Mouse (Mus musculus) neural tube, embryonic 12.5 days (tissue): ENCODE data around the gene Ntm. TPM values are rescaled to one million over a fixed set of nuclear protein-coding genes. Genes with fewer than 3 reads are reported as not detected.

Experiments
- ATAC-seq: fragments of 200-750 bp; cut with Nextera tagmentation; 2 replicates; pipeline ENCODE4 v1.8.0; 2017; ENCODE audit warnings: low read depth, mild to moderate bottlenecking, moderate TSS enrichment, moderate library complexity; ENCODE audit not compliant: low FRiP score
- H3K27ac ChIP-seq: fragments of 300-500 bp; sonication (generic); 2 replicates; pipeline ENCODE4 v1.5.1; 2016
- H3K27me3 ChIP-seq: fragments of 300-500 bp; sonication (generic); replicated peaks from 2 replicates; pipeline ENCODE4 v1.6.1; 2016; ENCODE audit warnings: mild to moderate bottlenecking
- H3K36me3 ChIP-seq: fragments of 300-500 bp; sonication (generic); 2 replicates; pipeline ENCODE4 v1.6.1; 2016; ENCODE audit warnings: mild to moderate bottlenecking
- H3K4me1 ChIP-seq: fragments of 300-500 bp; sonication (generic); 2 replicates; pipeline ENCODE4 v1.6.1; 2016
- H3K4me2 ChIP-seq: fragments of 300-500 bp; sonication (generic); replicated peaks from 2 replicates; pipeline ENCODE4 v1.6.1; 2016; ENCODE audit warnings: mild to moderate bottlenecking
- H3K4me3 ChIP-seq: fragments of 300-500 bp; sonication (generic); 2 replicates; pipeline ENCODE4 v1.5.1; 2016
- H3K9ac ChIP-seq: fragments of 300-500 bp; sonication (generic); 2 replicates; pipeline ENCODE4 v1.6.1; 2016; ENCODE audit warnings: mild to moderate bottlenecking
- H3K9me3 ChIP-seq: fragments of 300-500 bp; sonication (generic); 2 replicates; pipeline ENCODE4 v1.6.1; 2016; ENCODE audit warnings: mild to moderate bottlenecking
- WGBS: fragments of 180-500 bp; shearing (Covaris S2); methylation state at CpG from one replicate; pipeline ENCODE4 v1.1.7; 2016; 5-methylcytosine and 5-hydroxymethylcytosine counted together
- polyA plus RNA-seq: library from polyadenylated mRNA; unstranded; fragments of >200 nt; fragmentation: Nextera tagmentation; extraction: Ambion mirVana; gene quantifications from 2 replicates; pipeline ENCODE4 v1.2.1, GENCODE M21; 2016

The Ntm gene
- polyA plus RNA-seq, 1 experiment from 2014 or later: 68.6 TPM

DNA sequence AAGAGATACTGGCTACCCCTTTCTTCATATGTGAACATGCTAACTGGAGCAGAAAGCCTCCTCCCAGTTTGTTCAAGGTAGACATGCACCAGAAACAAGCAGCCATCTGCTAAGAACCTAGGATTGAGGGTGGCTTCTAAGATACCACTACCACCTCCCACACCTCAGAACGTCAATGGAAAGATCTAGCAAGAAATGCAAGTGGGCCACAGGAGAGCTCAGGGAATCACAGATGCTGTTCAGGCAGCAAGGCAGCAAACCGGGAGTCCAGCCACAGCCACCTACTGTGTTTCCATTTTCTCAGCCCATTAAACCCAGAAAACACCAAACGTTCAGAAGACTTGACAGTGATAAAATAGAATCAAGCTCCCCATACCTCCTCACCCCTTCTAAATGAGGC lies 85.4 kb downstream of the Ntm start:
- Histone ChIP-seq H3K27me3 (no peaks in the 10 kb centered on the region), H3K4me2 (no peak overlapping the region), H3K36me3 (no peaks in the 10 kb centered on the region), H3K9ac (no peak overlapping the region), H3K27ac (no peak overlapping the region), H3K9me3 (no peaks in the 10 kb centered on the region), H3K4me1 (no peaks in the 10 kb centered on the region), H3K4me3 (no peak overlapping the region)
- no peak for ATAC-seq
- WGBS: 63% methylated on average over 3 of the region's 3 CpGs

DNA sequence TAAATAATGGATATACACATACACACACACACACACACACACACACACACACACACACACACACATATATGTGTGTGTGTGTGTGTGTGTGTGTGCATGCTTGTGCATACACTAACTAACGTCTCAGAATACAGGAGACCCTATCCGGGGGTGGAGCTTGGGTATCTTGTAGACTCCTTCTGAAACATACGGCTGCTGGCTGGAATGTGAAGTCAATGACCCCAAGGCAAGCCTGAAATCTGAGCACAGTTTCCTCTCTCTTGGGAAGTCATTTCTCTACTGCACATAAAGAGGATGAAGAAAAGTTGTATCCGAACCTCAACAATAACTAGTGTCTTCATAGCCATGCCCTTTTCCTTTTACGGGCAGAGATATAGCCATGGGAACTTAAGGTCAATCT lies 95.2 kb downstream of the Ntm start:
- H3K27me3 ChIP-seq: no peaks in the 10 kb centered on the region
- no peak overlapping the region for H3K27ac ChIP-seq
- H3K4me2 ChIP-seq: no peak overlapping the region
- WGBS: 62% methylated on average over 5 of the region's 5 CpGs
- H3K4me1 ChIP-seq: peaks cover 34% of the 10 kb centered on the region
- H3K36me3 ChIP-seq: no peaks in the 10 kb centered on the region
- H3K4me3 ChIP-seq: no peak overlapping the region
- no peak for ATAC-seq
- H3K9me3 ChIP-seq: no peaks in the 10 kb centered on the region
- H3K9ac ChIP-seq: no peak overlapping the region

DNA sequence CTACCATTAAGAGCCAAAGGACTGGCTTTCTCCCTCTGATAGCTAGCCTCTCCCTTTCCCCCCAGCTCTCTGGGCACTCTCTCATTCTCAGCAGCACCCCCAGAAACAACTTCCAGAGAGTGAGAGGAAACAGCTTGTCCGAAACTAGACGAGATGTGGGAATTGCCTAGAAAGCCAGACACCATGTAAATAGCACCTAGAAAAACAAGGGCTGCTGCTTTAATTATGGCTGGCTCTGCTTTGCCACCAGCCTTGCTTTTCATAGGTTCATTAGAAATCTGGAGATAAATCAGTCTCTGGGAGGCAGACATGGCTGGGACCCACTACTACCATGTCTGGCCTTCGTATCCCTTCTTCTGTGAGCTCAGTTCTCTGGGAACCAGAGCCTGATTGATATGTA lies 96.1 kb downstream of the Ntm start:
- H3K9me3 ChIP-seq: no peaks in the 10 kb centered on the region
- peaks cover 34% of the 10 kb centered on the region for H3K4me1 ChIP-seq
- no peak for ATAC-seq
- no peak overlapping the region for H3K4me3 ChIP-seq
- H3K27me3 ChIP-seq: no peaks in the 10 kb centered on the region
- WGBS: 31% methylated on average over 3 of the region's 3 CpGs
- H3K4me2 ChIP-seq: no peak overlapping the region
- H3K9ac ChIP-seq: no peak overlapping the region
- H3K27ac ChIP-seq: no peak overlapping the region
- H3K36me3 ChIP-seq: no peaks in the 10 kb centered on the region

DNA sequence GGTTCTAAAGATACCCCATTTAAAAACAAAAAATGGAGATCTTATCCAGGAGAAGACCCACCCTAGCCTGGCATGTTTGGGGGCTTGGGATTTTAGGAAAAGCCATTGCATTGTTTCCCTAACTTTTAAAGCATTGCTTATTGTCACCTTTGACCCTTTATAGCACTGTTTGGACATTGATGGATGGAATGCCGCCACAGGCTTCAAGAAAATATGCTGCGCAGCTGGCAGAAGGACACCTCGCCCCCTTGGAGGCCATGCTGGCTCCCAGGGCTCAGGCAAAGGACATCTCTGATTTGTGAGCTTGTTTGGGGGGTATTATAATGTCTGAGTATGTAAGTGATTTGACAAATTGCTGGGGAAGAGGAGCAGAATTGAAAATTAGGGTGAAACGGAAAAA lies 96.8 kb downstream of the Ntm start:
- no peak for ATAC-seq
- Histone ChIP-seq H3K4me2 (no peak overlapping the region), H3K27ac (no peak overlapping the region), H3K4me1 (peaks cover 34% of the 10 kb centered on the region), H3K36me3 (no peaks in the 10 kb centered on the region), H3K4me3 (no peak overlapping the region), H3K9ac (no peak overlapping the region), H3K27me3 (no peaks in the 10 kb centered on the region), H3K9me3 (no peaks in the 10 kb centered on the region)
- WGBS: 9% methylated on average over 4 of the region's 4 CpGs

DNA sequence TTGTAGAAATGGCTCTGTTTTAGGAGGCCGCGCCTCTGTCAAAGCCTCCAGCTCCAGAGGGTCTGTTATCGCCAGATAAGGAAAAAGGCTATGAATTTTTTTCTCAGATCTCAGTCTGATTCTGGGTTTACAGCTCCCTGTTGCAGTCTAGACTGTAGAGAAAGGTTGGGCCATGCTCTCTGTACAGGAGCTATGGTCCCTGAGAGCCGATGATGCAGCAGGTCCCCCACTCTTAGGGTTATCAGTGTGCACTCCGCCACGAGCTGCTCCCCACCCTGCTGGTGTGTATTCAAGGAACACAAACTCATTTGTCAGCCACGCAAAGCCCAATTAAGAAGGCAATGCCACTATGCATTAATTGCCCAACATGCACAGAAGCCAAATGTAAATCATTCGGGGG lies 97.4 kb downstream of the Ntm start:
- peak; percentile 57; the same call in 1 of the 2 replicates for ATAC-seq
- Histone ChIP-seq H3K27me3 (no peaks in the 10 kb centered on the region), H3K4me3 (no peak overlapping the region), H3K4me2 (no peak overlapping the region), H3K4me1 (peaks cover 34% of the 10 kb centered on the region), H3K9me3 (no peaks in the 10 kb centered on the region), H3K9ac (no peak overlapping the region), H3K36me3 (no peaks in the 10 kb centered on the region), H3K27ac (0 out of 2 replicates have a peak overlapping the region, but pooled peaks have one; percentile 20)
- WGBS: 40% methylated on average over 8 of the region's 8 CpGs

DNA sequence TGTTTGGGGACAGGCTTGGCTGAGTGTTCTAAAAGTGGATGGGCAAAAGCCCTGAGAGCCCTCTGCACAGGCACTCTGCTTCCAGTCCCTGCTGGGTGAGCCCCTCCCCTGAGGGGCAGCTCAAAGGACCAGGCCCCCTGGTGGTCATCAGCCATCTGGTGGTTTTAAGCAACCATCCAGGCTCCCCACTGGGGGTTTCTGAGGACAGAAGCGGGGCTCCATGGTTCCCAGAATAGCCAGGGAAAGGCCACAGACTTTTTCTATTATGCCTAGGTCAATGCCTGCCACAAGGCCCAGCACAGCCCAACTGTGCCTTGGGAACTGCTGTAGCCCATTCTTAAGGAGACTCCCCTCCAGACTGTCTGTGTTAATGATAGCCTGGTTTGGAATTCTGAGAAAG lies 98.1 kb downstream of the Ntm start:
- no peak overlapping the region for H3K9ac ChIP-seq
- peak overlapping the region; percentile 14; the same call in 1 of the 2 replicates for H3K4me2 ChIP-seq
- H3K36me3 ChIP-seq: no peaks in the 10 kb centered on the region
- 7% methylated on average over 1 of the region's 1 CpGs for WGBS
- no peak overlapping the region for H3K4me3 ChIP-seq
- H3K27ac ChIP-seq: no peak overlapping the region
- H3K27me3 ChIP-seq: no peaks in the 10 kb centered on the region
- H3K9me3 ChIP-seq: no peaks in the 10 kb centered on the region
- peaks cover 34% of the 10 kb centered on the region for H3K4me1 ChIP-seq
- peak; percentile 64 for ATAC-seq

DNA sequence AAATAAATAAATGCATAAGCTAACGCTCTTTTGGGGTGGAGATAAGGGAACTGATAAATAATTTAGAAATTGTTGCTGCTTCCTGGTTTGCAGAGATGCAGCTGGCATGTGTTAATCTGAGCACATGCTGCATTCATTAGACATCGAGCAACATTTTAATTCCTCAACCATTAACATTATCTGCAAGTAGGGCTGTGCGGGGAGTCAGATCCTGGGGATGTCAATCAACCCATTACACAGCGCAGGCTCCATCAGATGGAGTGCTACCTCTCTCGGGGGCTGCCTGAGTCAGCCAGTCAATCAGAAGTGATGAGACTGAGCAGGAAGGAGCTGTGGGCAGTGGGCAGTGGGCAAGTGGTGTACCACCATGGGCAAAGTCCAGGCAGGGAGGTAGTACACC lies 100.5 kb downstream of the Ntm start:
- H3K4me1 ChIP-seq: peaks cover 30% of the 10 kb centered on the region
- WGBS: 56% methylated on average over 5 of the region's 5 CpGs

DNA sequence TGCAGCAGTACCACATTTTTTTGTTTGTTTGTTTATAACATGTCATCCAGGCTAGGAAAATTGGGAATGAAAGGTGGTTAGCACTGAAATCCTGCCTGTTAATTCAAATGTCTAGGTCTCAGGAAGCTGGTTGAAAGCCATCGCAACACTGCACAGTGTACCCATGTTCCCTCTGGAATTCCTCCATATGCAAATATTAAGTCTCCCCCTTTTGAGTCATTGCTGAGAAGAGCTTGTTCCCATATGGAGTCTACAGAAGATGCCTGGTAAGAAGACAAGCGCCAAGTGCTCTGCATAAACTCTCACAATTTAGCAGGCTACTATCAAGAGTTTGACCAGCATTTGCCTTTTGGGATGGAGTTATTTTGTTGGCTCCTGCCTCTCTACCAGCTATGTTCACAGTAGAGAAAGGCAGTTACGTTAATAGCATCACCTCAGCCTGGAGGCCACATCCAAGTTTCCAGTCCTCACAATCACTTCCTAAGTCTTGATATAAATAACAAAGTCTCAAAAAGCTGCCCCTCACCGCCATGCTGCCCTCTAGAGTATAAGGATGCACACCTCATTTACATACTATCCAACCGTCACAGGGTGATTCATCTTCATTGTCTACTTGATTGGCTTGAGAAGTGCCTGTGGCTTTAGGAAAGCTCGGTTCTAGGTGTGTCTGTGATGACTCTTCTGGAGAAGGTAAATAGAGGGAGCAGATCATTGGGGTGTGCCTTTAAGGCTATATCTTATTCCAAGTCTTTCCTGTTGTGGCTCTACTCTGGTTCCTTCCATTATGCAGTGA lies 103.5 kb downstream of the Ntm start:
- 86% methylated on average over 6 of the region's 6 CpGs for WGBS
- Histone ChIP-seq H3K4me1 (peaks cover 2% of the 10 kb centered on the region), H3K36me3 (no peaks in the 10 kb centered on the region), H3K9me3 (no peaks in the 10 kb centered on the region), H3K27me3 (no peaks in the 10 kb centered on the region), H3K9ac (no peak overlapping the region), H3K4me2 (no peak overlapping the region), H3K27ac (no peak overlapping the region), H3K4me3 (no peak overlapping the region)
- ATAC-seq: no peak

More for the DNA sequence above, 100.5 kb downstream of the Ntm start:
- Histone ChIP-seq H3K4me2 (no peak overlapping the region), H3K27me3 (no peaks in the 10 kb centered on the region), H3K9ac (no peak overlapping the region), H3K36me3 (no peaks in the 10 kb centered on the region), H3K27ac (no peak overlapping the region), H3K9me3 (no peaks in the 10 kb centered on the region), H3K4me3 (no peak overlapping the region)
- ATAC-seq: no peak

DNA sequence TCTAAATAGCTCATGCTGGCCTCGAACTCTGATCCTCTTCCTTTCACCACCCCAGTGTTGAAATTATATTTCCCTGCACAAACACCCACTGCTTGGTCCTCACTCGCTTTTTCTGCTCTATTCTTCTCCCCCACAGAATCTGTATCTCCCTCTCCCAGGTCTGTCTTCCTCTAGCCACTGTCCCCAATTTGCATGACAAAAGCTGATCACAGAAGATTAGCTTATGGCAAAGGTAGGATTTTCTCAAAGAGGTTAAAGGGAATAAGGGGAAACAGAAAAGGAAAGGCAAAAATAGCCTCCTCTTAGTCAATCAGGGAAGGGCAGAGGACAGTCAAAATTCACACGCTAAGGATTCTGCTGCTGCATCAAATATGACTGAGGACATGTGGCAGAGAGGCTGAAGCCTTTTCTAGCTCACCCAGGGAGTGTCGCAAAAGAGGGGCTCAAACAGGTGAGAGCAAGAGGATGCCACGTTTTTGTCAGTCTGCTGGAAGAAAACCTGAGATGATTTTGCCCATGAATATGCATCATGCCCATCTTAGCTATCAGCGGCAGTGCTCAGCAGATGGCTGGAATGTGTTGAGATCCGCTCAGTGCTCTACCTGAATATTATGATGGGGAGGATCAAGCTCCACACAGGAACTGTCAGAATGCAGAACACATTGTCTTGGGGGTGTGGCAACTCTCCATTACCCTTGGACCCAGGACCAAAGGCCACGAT lies 114.0 kb downstream of the Ntm start:
- 52% methylated on average over 8 of the region's 8 CpGs for WGBS
- H3K9ac ChIP-seq: no peak overlapping the region
- no peaks in the 10 kb centered on the region for H3K9me3 ChIP-seq
- H3K27me3 ChIP-seq: no peaks in the 10 kb centered on the region
- no peak overlapping the region for H3K4me3 ChIP-seq
- H3K4me1 ChIP-seq: no peaks in the 10 kb centered on the region
- H3K27ac ChIP-seq: no peak overlapping the region
- H3K36me3 ChIP-seq: no peaks in the 10 kb centered on the region
- ATAC-seq: no peak
- no peak overlapping the region for H3K4me2 ChIP-seq

DNA sequence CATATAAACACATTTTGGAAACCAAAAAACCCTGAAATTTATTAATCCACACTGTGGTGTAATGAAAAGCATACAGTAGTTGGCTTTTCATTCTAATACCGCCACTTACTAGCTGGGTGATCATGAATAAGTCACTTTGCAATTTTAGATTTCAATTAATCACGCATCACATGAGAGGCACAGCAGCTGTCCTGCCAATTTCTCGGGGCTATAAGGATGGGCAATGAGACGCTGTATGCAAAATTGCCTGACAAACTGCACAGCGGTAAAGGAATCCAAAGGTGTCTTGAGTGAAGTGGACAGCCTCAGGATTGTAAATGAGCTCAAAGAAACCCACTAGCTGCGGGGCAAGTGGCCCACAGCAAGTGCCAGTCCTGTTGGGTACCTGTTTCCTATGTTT lies 125.6 kb downstream of the Ntm start:
- WGBS: 64% methylated on average over 6 of the region's 6 CpGs

DNA sequence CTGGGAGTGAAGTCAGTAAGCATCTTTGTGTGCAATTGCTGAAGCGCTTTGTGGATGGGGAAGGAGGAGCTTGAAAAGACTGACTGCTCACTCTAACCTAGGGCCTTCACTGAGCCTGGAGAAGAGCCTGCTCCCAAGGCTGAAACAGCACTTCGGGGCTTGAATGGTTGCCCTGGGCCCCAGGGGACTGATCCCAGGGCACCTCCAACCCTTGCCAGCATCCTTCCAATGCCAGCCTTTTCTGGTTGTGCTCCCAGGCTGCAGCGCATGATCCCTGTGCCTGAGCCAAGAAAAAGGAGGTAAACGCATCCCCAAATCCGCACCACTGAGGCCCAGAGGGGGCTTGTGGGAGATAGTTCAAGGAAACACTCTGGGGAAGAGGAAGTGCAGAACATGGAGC lies 128.0 kb downstream of the Ntm start:
- H3K9me3 ChIP-seq: no peaks in the 10 kb centered on the region
- 78% methylated on average over 5 of the region's 5 CpGs for WGBS
- H3K36me3 ChIP-seq: no peaks in the 10 kb centered on the region
- peaks cover 35% of the 10 kb centered on the region for H3K4me1 ChIP-seq
- no peak overlapping the region for H3K4me3 ChIP-seq
- H3K27me3 ChIP-seq: no peaks in the 10 kb centered on the region
- no peak for ATAC-seq
- H3K27ac ChIP-seq: no peak overlapping the region
- no peak overlapping the region for H3K4me2 ChIP-seq
- H3K9ac ChIP-seq: no peak overlapping the region

More for the DNA sequence above, 125.6 kb downstream of the Ntm start:
- Histone ChIP-seq H3K4me1 (peaks cover 27% of the 10 kb centered on the region), H3K9ac (no peak overlapping the region), H3K27ac (no peak overlapping the region), H3K27me3 (no peaks in the 10 kb centered on the region), H3K36me3 (no peaks in the 10 kb centered on the region), H3K9me3 (no peaks in the 10 kb centered on the region), H3K4me3 (no peak overlapping the region), H3K4me2 (no peak overlapping the region)
- no peak for ATAC-seq

DNA sequence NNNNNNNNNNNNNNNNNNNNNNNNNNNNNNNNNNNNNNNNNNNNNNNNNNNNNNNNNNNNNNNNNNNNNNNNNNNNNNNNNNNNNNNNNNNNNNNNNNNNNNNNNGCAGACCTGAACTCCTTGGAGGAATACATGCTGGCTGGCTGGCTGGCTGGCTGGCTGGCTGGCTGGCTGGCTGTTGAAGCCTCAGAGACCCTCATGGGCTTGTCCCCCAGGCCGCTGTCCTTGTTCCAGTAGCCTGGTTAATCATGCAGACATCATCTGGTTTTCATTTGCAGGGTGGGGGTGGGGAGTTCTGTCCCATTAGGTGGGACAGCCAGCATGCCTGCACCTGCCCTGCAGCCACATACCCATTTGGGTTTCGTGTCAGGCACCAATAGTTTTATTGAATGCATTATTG lies 129.2 kb downstream of the Ntm start:
- Histone ChIP-seq H3K36me3 (no peaks in the 10 kb centered on the region), H3K9ac (no peak overlapping the region), H3K27ac (0 out of 2 replicates have a peak overlapping the region, but pooled peaks have one; percentile 12), H3K9me3 (no peaks in the 10 kb centered on the region), H3K4me3 (no peak overlapping the region), H3K4me2 (no peak overlapping the region), H3K4me1 (peaks cover 31% of the 10 kb centered on the region), H3K27me3 (no peaks in the 10 kb centered on the region)
- 22% methylated on average over 2 of the region's 2 CpGs for WGBS
- ATAC-seq: peak; percentile 22; the same call in 1 of the 2 replicates
